Mouse (Mus musculus): ENCODE results near the gene Stac2. TPM values are rescaled to one million over a fixed set of nuclear protein-coding genes. Genes with fewer than 3 reads are reported as not detected.

Stac2 gene
- polyA plus RNA-seq, 1 experiment: 7.3 TPM

DNA sequence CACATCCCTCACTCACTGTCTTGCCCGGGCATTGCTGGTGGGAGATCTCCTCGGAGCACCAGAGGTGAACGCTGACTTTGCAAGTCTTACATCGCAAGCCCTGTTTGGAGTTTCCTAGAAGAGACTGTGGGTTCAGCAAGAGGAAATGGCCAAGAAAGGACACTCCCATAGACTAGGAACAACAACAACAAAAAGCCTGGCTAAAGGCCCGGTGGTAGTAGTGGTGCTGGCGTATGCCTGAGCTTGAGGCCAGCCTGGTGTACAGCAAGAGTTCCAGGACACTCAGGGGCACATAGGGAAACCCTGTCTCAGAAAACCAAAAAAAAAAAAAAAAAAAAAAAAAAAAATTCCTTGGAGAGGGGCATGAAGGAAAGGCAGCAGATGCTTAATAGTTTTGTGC, 10.5 kb downstream of the Stac2 start:
- no peak for TF ChIP-seq CTCF (IDR thresholded peaks at IDR 0.05; ENCODE audit: control insufficient read depth, insufficient read depth, insufficient replicate concordance, low read depth, low read length)
- TF ChIP-seq POLR2A (IDR thresholded peaks at IDR 0.05; ENCODE audit: control insufficient read depth, low read depth, low read length): no peak
- Histone ChIP-seq H3K36me3 (ENCODE audit: control insufficient read depth, insufficient read depth, low read length) (no peaks in the 10 kb centered on the region), H3K27ac (ENCODE audit: control insufficient read depth, insufficient read depth, low read depth, low read length) (no peak overlapping the region), H3K4me1 (ENCODE audit: control insufficient read depth, insufficient read depth, low read length) (peaks cover 6% of the 10 kb centered on the region), H3K4me3 (ENCODE audit: control insufficient read depth, low read depth, low read length) (no peak overlapping the region), H3K27me3 (ENCODE audit: control insufficient read depth, insufficient read depth, low read length) (no peaks in the 10 kb centered on the region)

DNA sequence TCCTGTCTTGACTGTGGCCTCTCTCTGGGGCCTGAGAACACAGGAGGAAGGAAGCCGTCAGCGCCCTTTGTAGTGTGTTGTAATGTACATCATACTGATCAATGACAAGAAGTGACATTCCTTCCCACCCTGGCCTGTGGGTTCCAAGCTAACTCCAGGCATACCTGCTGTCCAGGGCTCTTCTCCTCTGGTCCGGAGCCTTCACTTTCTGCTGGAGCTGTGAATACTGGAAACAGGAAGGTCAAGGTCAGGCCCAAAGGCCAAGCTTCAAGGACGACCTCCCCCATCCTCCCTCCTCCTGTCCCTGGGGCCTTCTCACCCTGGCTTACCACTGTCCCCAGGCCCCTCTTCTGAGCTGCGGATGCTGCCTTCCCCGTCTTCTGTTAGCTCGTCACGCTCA, 12.3 kb downstream of the Stac2 start:
- Histone ChIP-seq H3K27ac (ENCODE audit: control insufficient read depth, insufficient read depth, low read depth, low read length) (no peak overlapping the region), H3K27me3 (ENCODE audit: control insufficient read depth, insufficient read depth, low read length) (no peaks in the 10 kb centered on the region), H3K4me3 (ENCODE audit: control insufficient read depth, low read depth, low read length) (no peak overlapping the region), H3K4me1 (ENCODE audit: control insufficient read depth, insufficient read depth, low read length) (peaks cover 8% of the 10 kb centered on the region), H3K36me3 (ENCODE audit: control insufficient read depth, insufficient read depth, low read length) (no peaks in the 10 kb centered on the region)
- TF ChIP-seq CTCF (IDR thresholded peaks at IDR 0.05; ENCODE audit: control insufficient read depth, insufficient read depth, insufficient replicate concordance, low read depth, low read length) (no peak), POLR2A (IDR thresholded peaks at IDR 0.05; ENCODE audit: control insufficient read depth, low read depth, low read length) (no peak)

DNA sequence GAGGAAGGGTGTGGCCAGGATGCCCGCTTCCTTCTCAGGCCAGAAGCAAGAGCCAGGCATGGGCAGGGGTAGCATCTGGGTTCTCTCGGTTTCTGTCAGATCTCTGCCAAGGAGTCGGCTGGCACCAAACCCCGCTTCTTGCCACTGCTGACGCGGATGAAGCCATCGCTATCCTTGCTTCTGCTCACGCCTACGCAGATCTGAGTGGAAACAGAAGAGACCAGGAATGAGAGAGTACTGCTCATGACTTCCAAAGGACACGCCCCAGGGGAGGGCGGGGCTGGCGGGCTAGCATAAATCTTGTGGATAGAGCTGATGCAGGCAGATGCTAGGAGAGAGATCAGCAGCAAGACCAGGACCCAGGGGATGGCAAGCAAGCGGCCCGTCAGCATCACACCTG, 15.4 kb downstream of the Stac2 start:
- TF ChIP-seq POLR2A (IDR thresholded peaks at IDR 0.05; ENCODE audit: control insufficient read depth, low read depth, low read length): no peak
- no peak for TF ChIP-seq CTCF (IDR thresholded peaks at IDR 0.05; ENCODE audit: control insufficient read depth, insufficient read depth, insufficient replicate concordance, low read depth, low read length)
- Histone ChIP-seq H3K36me3 (ENCODE audit: control insufficient read depth, insufficient read depth, low read length) (no peaks in the 10 kb centered on the region), H3K4me3 (ENCODE audit: control insufficient read depth, low read depth, low read length) (no peak overlapping the region), H3K27me3 (ENCODE audit: control insufficient read depth, insufficient read depth, low read length) (no peaks in the 10 kb centered on the region), H3K4me1 (ENCODE audit: control insufficient read depth, insufficient read depth, low read length) (peaks cover 11% of the 10 kb centered on the region), H3K27ac (ENCODE audit: control insufficient read depth, insufficient read depth, low read depth, low read length) (no peak overlapping the region)

DNA sequence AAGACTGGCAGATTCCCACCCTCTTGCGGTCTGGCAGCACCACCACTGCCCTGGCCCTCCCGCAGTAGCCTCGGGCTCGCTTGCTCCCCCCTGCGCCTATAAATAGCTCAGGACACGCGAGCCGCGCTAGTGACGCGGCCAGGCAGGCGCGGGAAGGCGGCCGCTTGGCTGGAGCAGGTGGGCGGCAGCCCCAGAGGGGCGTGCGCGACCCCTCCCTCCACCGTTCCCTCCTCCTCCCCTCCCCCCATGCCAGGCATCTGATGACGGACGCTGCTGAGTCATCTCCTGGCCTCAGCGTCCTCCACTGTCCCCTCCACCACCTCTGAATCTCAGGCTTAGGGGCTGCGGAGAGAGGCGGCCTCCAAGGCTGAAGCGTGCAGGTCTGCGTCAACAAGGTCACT, 17.3 kb downstream of the Stac2 start:
- Histone ChIP-seq H3K36me3 (ENCODE audit: control insufficient read depth, insufficient read depth, low read length) (no peaks in the 10 kb centered on the region), H3K27ac (ENCODE audit: control insufficient read depth, insufficient read depth, low read depth, low read length) (no peak overlapping the region), H3K27me3 (ENCODE audit: control insufficient read depth, insufficient read depth, low read length) (no peaks in the 10 kb centered on the region), H3K4me1 (ENCODE audit: control insufficient read depth, insufficient read depth, low read length) (peaks cover 5% of the 10 kb centered on the region), H3K4me3 (ENCODE audit: control insufficient read depth, low read depth, low read length) (peak overlapping the region; percentile 56)
- TF ChIP-seq POLR2A (IDR thresholded peaks at IDR 0.05; ENCODE audit: control insufficient read depth, low read depth, low read length) (no peak), CTCF (IDR thresholded peaks at IDR 0.05; ENCODE audit: control insufficient read depth, insufficient read depth, insufficient replicate concordance, low read depth, low read length) (no peak)

DNA sequence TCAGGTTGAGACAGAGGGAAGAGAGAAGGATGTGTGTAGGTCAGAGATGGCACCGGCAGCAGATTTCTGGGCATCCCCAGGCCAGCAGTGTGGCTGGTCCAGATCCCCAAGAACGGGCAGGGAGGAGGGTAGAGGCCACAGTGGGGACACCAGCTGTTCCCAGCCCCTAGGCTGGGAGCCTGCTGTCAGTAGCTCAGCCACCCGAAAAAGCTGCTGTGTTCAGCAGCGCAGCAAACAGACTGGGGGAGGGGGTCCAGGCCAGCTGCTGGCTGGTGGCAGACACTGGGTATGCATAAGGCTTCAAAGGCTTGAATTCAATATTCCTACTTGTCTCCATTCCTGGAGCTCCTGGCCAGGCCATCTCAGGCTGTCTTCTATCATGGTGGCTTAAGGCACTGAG, 18.4 kb downstream of the Stac2 start:
- no peak overlapping the region for H3K27ac ChIP-seq (ENCODE audit: control insufficient read depth, insufficient read depth, low read depth, low read length)
- H3K4me3 ChIP-seq (ENCODE audit: control insufficient read depth, low read depth, low read length): no peak overlapping the region
- H3K27me3 ChIP-seq (ENCODE audit: control insufficient read depth, insufficient read depth, low read length): no peaks in the 10 kb centered on the region
- no peaks in the 10 kb centered on the region for H3K36me3 ChIP-seq (ENCODE audit: control insufficient read depth, insufficient read depth, low read length)
- no peak for TF ChIP-seq POLR2A (IDR thresholded peaks at IDR 0.05; ENCODE audit: control insufficient read depth, low read depth, low read length)
- TF ChIP-seq CTCF (IDR thresholded peaks at IDR 0.05; ENCODE audit: control insufficient read depth, insufficient read depth, insufficient replicate concordance, low read depth, low read length): no peak
- H3K4me1 ChIP-seq (ENCODE audit: control insufficient read depth, insufficient read depth, low read length): peaks cover 5% of the 10 kb centered on the region

GRCm38 (mm10) chr11:98034061-98034460, 19.2 kb downstream of the Stac2 start:
- H3K4me3 ChIP-seq (ENCODE audit: control insufficient read depth, low read depth, low read length): no peak overlapping the region
- no peaks in the 10 kb centered on the region for H3K27me3 ChIP-seq (ENCODE audit: control insufficient read depth, insufficient read depth, low read length)
- H3K36me3 ChIP-seq (ENCODE audit: control insufficient read depth, insufficient read depth, low read length): no peaks in the 10 kb centered on the region
- no peak for TF ChIP-seq CTCF (IDR thresholded peaks at IDR 0.05; ENCODE audit: control insufficient read depth, insufficient read depth, insufficient replicate concordance, low read depth, low read length)
- TF ChIP-seq POLR2A (IDR thresholded peaks at IDR 0.05; ENCODE audit: control insufficient read depth, low read depth, low read length): no peak
- peaks cover 5% of the 10 kb centered on the region for H3K4me1 ChIP-seq (ENCODE audit: control insufficient read depth, insufficient read depth, low read length)
- H3K27ac ChIP-seq (ENCODE audit: control insufficient read depth, insufficient read depth, low read depth, low read length): no peak overlapping the region

DNA sequence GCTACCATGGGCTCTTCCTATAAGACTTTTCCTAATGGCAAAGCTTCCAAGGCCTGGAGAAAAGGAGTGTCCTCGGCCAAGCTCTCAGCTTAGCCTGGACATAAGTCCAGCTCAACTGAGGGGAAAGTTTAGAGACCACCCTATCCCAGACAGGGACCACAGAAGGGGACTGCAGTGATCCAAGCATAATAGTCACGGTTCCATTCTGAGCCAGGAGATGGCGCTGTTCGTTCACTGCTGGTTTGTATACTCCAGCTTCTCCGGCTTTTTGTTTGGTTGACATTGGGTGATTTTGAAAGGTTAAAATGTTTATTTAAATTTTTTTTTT, 21.9 kb downstream of the Stac2 start:
- no peak overlapping the region for H3K4me3 ChIP-seq (ENCODE audit: control insufficient read depth, low read depth, low read length)
- peaks cover 8% of the 10 kb centered on the region for H3K4me1 ChIP-seq (ENCODE audit: control insufficient read depth, insufficient read depth, low read length)
- H3K27me3 ChIP-seq (ENCODE audit: control insufficient read depth, insufficient read depth, low read length): no peaks in the 10 kb centered on the region
- H3K27ac ChIP-seq (ENCODE audit: control insufficient read depth, insufficient read depth, low read depth, low read length): no peak overlapping the region
- H3K36me3 ChIP-seq (ENCODE audit: control insufficient read depth, insufficient read depth, low read length): no peaks in the 10 kb centered on the region
- TF ChIP-seq POLR2A (IDR thresholded peaks at IDR 0.05; ENCODE audit: control insufficient read depth, low read depth, low read length) (no peak), CTCF (IDR thresholded peaks at IDR 0.05; ENCODE audit: control insufficient read depth, insufficient read depth, insufficient replicate concordance, low read depth, low read length) (peak; percentile 45; the same call in 1 of the 2 replicates)
